Mouse (Mus musculus) adipocyte (in vitro differentiated cells): ENCODE data around the gene Arf3.
A peak's percentile ranks its signal among the peaks of the same experiment; 100 is the strongest.
"Not testable (repeated sequence)": the region's sequence is repeated elsewhere in the genome, so short reads cannot be mapped to it uniquely, and the experiment has no call there.

Source experiments
- DNase-seq: peaks from one replicate; pipeline ENCODE4 v3.0.0-alpha.2; 2016; ENCODE audit warnings: low spot score

The Arf3 gene

GRCm38 (mm10) chr15:98762670-98763529 is at the start of gene Arf3:
TSS of gene Arf3 (minus strand) at chr15:98763214.
- DNase-seq, result peak; percentile 91

- not testable (repeated sequence) for DNase-seq
These were observed 47.2 kb upstream of the Arf3 start for GRCm38 (mm10) chr15:98810212-98810611.

GRCm38 (mm10) chr15:98809390-98809789 is 46.4 kb upstream of the Arf3 start, which contains the start of gene Ddn:
TSS of gene Ddn (minus strand) at chr15:98809490.
- DNase-seq, result no peak

GRCm38 (mm10) chr15:98808651-98809134 is 45.7 kb upstream of the Arf3 start:
- DNase-seq, result no peak

GRCm38 (mm10) chr15:98807895-98808650 is 45.1 kb upstream of the Arf3 start:
- DNase-seq, result no peak

GRCm38 (mm10) chr15:98806809-98807770 is 44.1 kb upstream of the Arf3 start:
- no peak for DNase-seq

GRCm38 (mm10) chr15:98806071-98806808 is 43.2 kb upstream of the Arf3 start:
- no peak for DNase-seq

- DNase-seq, result no peak
These were observed 42.5 kb upstream of the Arf3 start for GRCm38 (mm10) chr15:98805324-98806040.

GRCm38 (mm10) chr15:98804054-98804453 is 41.0 kb upstream of the Arf3 start:
- peak; percentile 68 for DNase-seq

GRCm38 (mm10) chr15:98802926-98803325 is 39.9 kb upstream of the Arf3 start:
- no peak for DNase-seq

- DNase-seq, result peak; percentile 88
These were observed 36.4 kb upstream of the Arf3 start for GRCm38 (mm10) chr15:98799396-98799795.

- DNase-seq, result no peak
These were observed 35.9 kb upstream of the Arf3 start for GRCm38 (mm10) chr15:98798903-98799302.

- DNase-seq, result no peak
These were observed 35.0 kb upstream of the Arf3 start for GRCm38 (mm10) chr15:98797835-98798492.

GRCm38 (mm10) chr15:98796803-98797595 is 34.0 kb upstream of the Arf3 start:
- no peak for DNase-seq

GRCm38 (mm10) chr15:98793141-98793698 is 30.2 kb upstream of the Arf3 start:
- no peak for DNase-seq

GRCm38 (mm10) chr15:98792233-98793020 is 29.4 kb upstream of the Arf3 start:
- no peak for DNase-seq

GRCm38 (mm10) chr15:98791771-98792170 is 28.8 kb upstream of the Arf3 start:
- DNase-seq, result no peak

- no peak for DNase-seq
These were observed 28.2 kb upstream of the Arf3 start for GRCm38 (mm10) chr15:98791221-98791620.
